Mouse (Mus musculus) CH12.LX (cell line): ENCODE measurements around the gene Carnmt1. TPM values are rescaled to one million over a fixed set of nuclear protein-coding genes. Genes with fewer than 3 reads are reported as not detected.
A peak's percentile ranks its signal among the peaks of the same experiment; 100 is the strongest.

Experiments used
- DNase-seq: peaks from one replicate; pipeline ENCODE4 v3.0.0-alpha.2; 2013; ENCODE audit errors: extremely low read depth
- H3K27ac ChIP-seq: 2 replicates; pipeline ENCODE4 v1.5.1; 2012; ENCODE audit warnings: low read depth, mild to moderate bottlenecking, control low read depth, moderate library complexity; ENCODE audit not compliant: insufficient read depth
- H3K27me3 ChIP-seq: replicated peaks from 2 replicates; pipeline ENCODE3; 2012; ENCODE audit warnings: inconsistent platforms
- H3K36me3 ChIP-seq, 2 experiments: replicated peaks in 1 of 2; 2 replicates each; pipeline versions ENCODE3 to v1.6.1; 2012; ENCODE audit warnings: inconsistent platforms in 1 of 2, low read length in 1 of 2, mild to moderate bottlenecking in 1 of 2, mixed read lengths in 1 of 2, moderate library complexity in 1 of 2; ENCODE audit not compliant: control insufficient read depth in 1 of 2, insufficient read depth in 1 of 2
- H3K4me1 ChIP-seq, 2 experiments: 2 replicates each; pipeline ENCODE4 v1.6.1; 2012; ENCODE audit warnings: inconsistent platforms in 1 of 2, moderate library complexity in 1 of 2; ENCODE audit not compliant: insufficient read depth in 2 of 2, control insufficient read depth in 1 of 2
- H3K4me2 ChIP-seq: 2 replicates; pipeline ENCODE4 v1.6.1; 2012; ENCODE audit warnings: low read depth, mild to moderate bottlenecking, control low read depth; ENCODE audit not compliant: poor library complexity, insufficient read depth, severe bottlenecking
- H3K4me3 ChIP-seq, 3 experiments: fragments of 150-350 bp in 1 of 3; sonication (generic) in 1 of 3; replicated peaks in 1 of 3; 2 replicates each; pipeline versions ENCODE3 to v1.5.1; 2011 to 2012; ENCODE audit warnings: low read depth in 2 of 3, low read length in 2 of 3, mild to moderate bottlenecking in 2 of 3, moderate library complexity in 2 of 3, control low read depth in 1 of 3, improper control_type of control experiment in 1 of 3, inconsistent platforms in 1 of 3, mixed read lengths in 1 of 3; ENCODE audit not compliant: poor library complexity in 1 of 3
- H3K79me2 ChIP-seq: replicated peaks from 2 replicates; pipeline ENCODE4 v1.6.1; 2012; ENCODE audit warnings: mild to moderate bottlenecking, moderate library complexity; ENCODE audit not compliant: control insufficient read depth, poor library complexity, insufficient read depth, severe bottlenecking; ENCODE audit errors: extremely low read depth
- H3K9ac ChIP-seq: 2 replicates; pipeline ENCODE4 v1.6.1; 2012; ENCODE audit warnings: low read depth, mild to moderate bottlenecking, control low read depth, moderate library complexity; ENCODE audit not compliant: insufficient read depth
- H3K9me3 ChIP-seq: replicated peaks from 2 replicates; pipeline ENCODE3; 2012; ENCODE audit warnings: low read length, inconsistent platforms, mixed read lengths
- CHD1 ChIP-seq: IDR thresholded peaks from 2 replicates; pipeline ENCODE4 v1.6.1; 2012; ENCODE audit warnings: low read depth, low read length, improper control_type of control experiment, inconsistent platforms
- CTCF ChIP-seq, 2 experiments: IDR thresholded peaks in 1 of 2; conservative IDR thresholded peaks in 1 of 2; 2 replicates each; pipeline ENCODE4 v1.5.1; 2011 to 2012; ENCODE audit warnings: low read depth in 2 of 2, low read length in 2 of 2, improper control_type of control experiment in 1 of 2, inconsistent platforms in 1 of 2, mild to moderate bottlenecking in 1 of 2, moderate library complexity in 1 of 2
- E2F4 ChIP-seq: IDR thresholded peaks from 2 replicates; pipeline ENCODE4 v1.6.1; 2011; ENCODE audit warnings: low read depth, low read length, improper control_type of control experiment; ENCODE audit not compliant: insufficient replicate concordance
- ELF1 ChIP-seq: IDR thresholded peaks from 2 replicates; pipeline ENCODE4 v1.6.1; 2014; ENCODE audit warnings: low read depth, mild to moderate bottlenecking, inconsistent platforms, low read length, improper control_type of control experiment
- ETS1 ChIP-seq: conservative IDR thresholded peaks from 2 replicates; pipeline ENCODE4 v1.6.1; 2012; ENCODE audit warnings: low read depth, mild to moderate bottlenecking, inconsistent platforms, low read length, improper control_type of control experiment, moderate library complexity
- IRF4 ChIP-seq: IDR thresholded peaks from 2 replicates; pipeline ENCODE4 v1.6.1; 2014; ENCODE audit warnings: low read depth, mild to moderate bottlenecking, inconsistent platforms, low read length, improper control_type of control experiment
- JUN ChIP-seq: IDR thresholded peaks from 2 replicates; pipeline ENCODE4 v1.6.1; 2011; ENCODE audit warnings: low read depth, mild to moderate bottlenecking, low read length, improper control_type of control experiment, moderate library complexity; ENCODE audit not compliant: insufficient read depth
- KAT2A ChIP-seq: IDR thresholded peaks from 2 replicates; pipeline ENCODE4 v1.6.1; 2012; ENCODE audit warnings: low read length, improper control_type of control experiment, inconsistent platforms; ENCODE audit not compliant: insufficient replicate concordance
- MAFK ChIP-seq: IDR thresholded peaks from 2 replicates; pipeline ENCODE4 v1.6.1; 2011; ENCODE audit warnings: low read length, improper control_type of control experiment; ENCODE audit not compliant: insufficient replicate concordance
- MAX ChIP-seq: IDR thresholded peaks from 2 replicates; pipeline ENCODE4 v1.6.1; 2011; ENCODE audit warnings: low read length, improper control_type of control experiment
- MAZ ChIP-seq: IDR thresholded peaks from 2 replicates; pipeline ENCODE4 v1.6.1; 2012; ENCODE audit warnings: low read depth, mild to moderate bottlenecking, inconsistent platforms, low read length, improper control_type of control experiment, moderate library complexity
- MEF2A ChIP-seq: IDR thresholded peaks from 2 replicates; pipeline ENCODE4 v1.6.1; 2014; ENCODE audit warnings: low read depth, mild to moderate bottlenecking, inconsistent platforms, low read length, improper control_type of control experiment, borderline replicate concordance
- MYC ChIP-seq: IDR thresholded peaks from 2 replicates; pipeline ENCODE4 v1.6.1; 2011; ENCODE audit warnings: low read depth, mild to moderate bottlenecking, improper control_type of control experiment, low read length
- NELFE ChIP-seq: IDR thresholded peaks from 2 replicates; pipeline ENCODE4 v1.6.1; 2011; ENCODE audit warnings: low read depth, low read length, improper control_type of control experiment
- NRF1 ChIP-seq: IDR thresholded peaks from 2 replicates; pipeline ENCODE4 v1.6.1; 2014; ENCODE audit warnings: low read depth, mild to moderate bottlenecking, inconsistent platforms, low read length, improper control_type of control experiment, moderate library complexity
- PAX5 ChIP-seq: IDR thresholded peaks from 2 replicates; pipeline ENCODE4 v1.6.1; 2012; ENCODE audit warnings: low read length, inconsistent platforms, mixed read lengths
- POLR2A ChIP-seq: IDR thresholded peaks from 2 replicates; pipeline ENCODE4 v1.6.1; 2011; ENCODE audit warnings: low read depth, mild to moderate bottlenecking, improper control_type of control experiment, low read length
- SIN3A ChIP-seq: IDR thresholded peaks from 2 replicates; pipeline ENCODE4 v1.6.1; 2012; ENCODE audit warnings: low read length, improper control_type of control experiment, inconsistent platforms
- SMC3 ChIP-seq: IDR thresholded peaks from 2 replicates; pipeline ENCODE4 v1.6.1; 2011; ENCODE audit warnings: low read depth, low read length, improper control_type of control experiment
- TBP ChIP-seq: conservative IDR thresholded peaks from 2 replicates; pipeline ENCODE4 v1.6.1; 2011; ENCODE audit warnings: low read depth, low read length, improper control_type of control experiment
- UBTF ChIP-seq: IDR thresholded peaks from 2 replicates; pipeline ENCODE4 v1.6.1; 2012; ENCODE audit warnings: low read depth, mild to moderate bottlenecking, inconsistent platforms, low read length, improper control_type of control experiment, moderate library complexity
- USF1 ChIP-seq: IDR thresholded peaks from 2 replicates; pipeline ENCODE4 v1.6.1; 2014; ENCODE audit warnings: low read depth, mild to moderate bottlenecking, inconsistent platforms, low read length, improper control_type of control experiment
- USF2 ChIP-seq: conservative IDR thresholded peaks from 2 replicates; pipeline ENCODE4 v1.6.1; 2011; ENCODE audit warnings: low read depth, low read length, improper control_type of control experiment
- ZC3H11A ChIP-seq: IDR thresholded peaks from 2 replicates; pipeline ENCODE4 v1.6.1; 2012; ENCODE audit warnings: low read depth, mild to moderate bottlenecking, inconsistent platforms, low read length, improper control_type of control experiment
- ZMIZ1 ChIP-seq: IDR thresholded peaks from 2 replicates; pipeline ENCODE4 v1.6.1; 2012; ENCODE audit warnings: low read depth, mild to moderate bottlenecking, inconsistent platforms, low read length, improper control_type of control experiment
- ZNF384 ChIP-seq: IDR thresholded peaks from 2 replicates; pipeline ENCODE4 v1.6.1; 2012; ENCODE audit warnings: low read depth, low read length, improper control_type of control experiment, inconsistent platforms
- dilution Hi-C: fragments of 300-500 bp; cut with MboI; formaldehyde crosslinking; loops from 2 replicates; pipeline ENCODE4 v1.14.3; 2020; ENCODE audit warnings: low sequenced_read_pairs; ENCODE audit not compliant: extremely low pct_unique_long_range_greater_than_20kb, extremely low pct_ligation_motif_present
- in situ Hi-C: fragments of 300-500 bp; cut with MboI; formaldehyde crosslinking; loops from 3 replicates; pipeline ENCODE4 v1.14.3; 2019; ENCODE audit warnings: low sequenced_read_pairs, low pct_ligation_motif_present, low pct_unique_long_range_greater_than_20kb, mixed read lengths
- polyA plus RNA-seq: library from polyadenylated mRNA; unstranded; fragments of >175 nt; gene quantifications from 2 replicates; pipeline ENCODE4 v1.2.1, GENCODE M21; 2012; ENCODE audit warnings: low read depth; ENCODE audit not compliant: insufficient read length
- total RNA-seq, 2 experiments: library from RNA; depleted of rRNA; stranded (reverse); fragments of 300-350 nt in 1 of 2; fragments of >200 nt in 1 of 2; gene quantifications; 2 replicates each; pipeline ENCODE4 v1.2.3; 2012 to 2014

The Carnmt1 gene
- total and polyA plus RNA-seq, 3 experiments: 17.6 to 47.1 (median 41.7) TPM

DNA sequence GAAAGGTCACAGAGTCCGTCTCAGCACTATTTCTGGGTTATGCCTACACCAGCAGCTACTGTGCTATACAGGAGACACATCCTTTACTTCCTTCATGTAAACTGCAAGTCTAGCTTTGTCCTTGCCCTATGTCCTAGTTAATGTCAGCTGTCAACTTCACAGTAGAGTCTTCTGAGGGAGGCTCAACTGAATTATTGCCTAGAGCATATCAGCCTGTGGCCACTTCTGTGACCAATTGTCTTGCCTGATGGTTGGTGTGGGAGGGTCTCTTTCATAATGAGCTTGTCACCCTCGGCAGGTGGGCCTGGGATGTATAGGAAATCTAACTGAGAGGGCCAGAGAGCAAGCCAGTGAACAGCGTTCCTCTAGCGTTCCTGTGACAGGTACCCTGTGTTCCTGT is 27.2 kb upstream of the Carnmt1 start:
- Histone ChIP-seq H3K9ac (no peak overlapping the region), H3K4me2 (no peak overlapping the region), H3K36me3 (peaks cover 14 to 27% of the 10 kb centered on the region in 2 experiments), H3K27ac (no peak overlapping the region), H3K27me3 (no peaks in the 10 kb centered on the region), H3K9me3 (no peaks in the 10 kb centered on the region), H3K79me2 (no peaks in the 10 kb centered on the region), H3K4me3 (no peak overlapping the region), H3K4me1 (peaks cover 14 to 53% of the 10 kb centered on the region in 2 experiments)
- no peak for DNase-seq
- dilution Hi-C loops: no loop called here
- TF ChIP-seq E2F4 (no peak), USF1 (no peak), ZNF384 (no peak), CTCF (conservative IDR thresholded peaks at IDR 0.05 in 1 of 2, IDR thresholded peaks at IDR 0.05 in 1 of 2; ENCODE audit: low read depth in 2 of 2, low read length in 2 of 2) (no peak), ELF1 (no peak), MAX (no peak), PAX5 (no peak), SMC3 (no peak), POLR2A (no peak)
- in situ Hi-C loops: no loop called here

GRCm38 (mm10) chr19:18644084-18644483 is 26.5 kb upstream of the Carnmt1 start:
- Histone ChIP-seq H3K9ac (no peak overlapping the region), H3K27me3 (no peaks in the 10 kb centered on the region), H3K79me2 (no peaks in the 10 kb centered on the region), H3K4me1 (peaks cover 10 to 46% of the 10 kb centered on the region in 2 experiments), H3K9me3 (no peaks in the 10 kb centered on the region), H3K36me3 (peaks cover 14 to 27% of the 10 kb centered on the region in 2 experiments)
- DNase-seq: peak; percentile 43
- dilution Hi-C loops: no loop called here
- TF ChIP-seq MAZ (no peak), IRF4 (no peak), E2F4 (no peak), SMC3 (no peak), ZMIZ1 (no peak), ETS1 (no peak)
- TF ChIP-seq, all 38 proteins: peak for 0
- no peak overlapping the region for H3K4me2 ChIP-seq
- no peak overlapping the region for H3K4me3 ChIP-seq
- no peak overlapping the region for H3K27ac ChIP-seq
- in situ Hi-C loops: no loop called here

DNA sequence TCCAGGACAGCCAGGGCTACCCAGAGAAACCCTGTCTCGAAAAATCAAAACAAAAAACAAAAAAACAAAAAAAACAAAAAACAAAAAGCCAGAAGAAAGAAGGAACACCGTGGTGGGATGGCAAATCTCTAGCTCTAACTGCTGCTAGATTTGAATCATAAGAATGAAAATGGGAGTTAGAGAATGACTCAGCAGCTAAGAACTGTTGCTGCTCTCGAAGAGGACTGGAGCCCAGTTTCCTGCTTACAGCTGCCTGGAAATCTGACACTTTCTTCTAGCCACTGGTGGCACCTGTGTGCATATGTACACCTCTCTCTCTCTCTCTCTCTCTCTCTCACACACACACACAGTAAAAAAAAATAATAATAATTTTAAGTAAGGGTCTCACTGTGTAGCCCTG is 24.2 kb upstream of the Carnmt1 start:
- DNase-seq: peak; percentile 68
- in situ Hi-C loops (no loop called here), dilution Hi-C loops (no loop called here)
- Histone ChIP-seq H3K4me2 (no peak overlapping the region), H3K27me3 (no peaks in the 10 kb centered on the region), H3K27ac (no peak overlapping the region), H3K79me2 (no peaks in the 10 kb centered on the region), H3K9ac (no peak overlapping the region), H3K4me1 (peaks cover 17 to 44% of the 10 kb centered on the region in 2 experiments), H3K9me3 (no peaks in the 10 kb centered on the region), H3K4me3 (no peak overlapping the region), H3K36me3 (peaks cover 14 to 26% of the 10 kb centered on the region in 2 experiments)
- no peak for TF ChIP-seq USF1
- peak; percentile 28; the same call in 1 of the 2 replicates for TF ChIP-seq MEF2A
- no peak for TF ChIP-seq CTCF (conservative IDR thresholded peaks at IDR 0.05 in 1 of 2, IDR thresholded peaks at IDR 0.05 in 1 of 2; ENCODE audit: low read depth in 2 of 2, low read length in 2 of 2)
- no peak for TF ChIP-seq MYC
- no peak for TF ChIP-seq TBP
- no peak for TF ChIP-seq ELF1
- no peak for TF ChIP-seq ZC3H11A
- TF ChIP-seq CHD1: no peak
- peak; percentile 56 for TF ChIP-seq ZNF384
- no peak for TF ChIP-seq KAT2A
- no peak; the same call in 1 of the 2 replicates for TF ChIP-seq SIN3A
- TF ChIP-seq UBTF: no peak
- no peak for TF ChIP-seq USF2
- TF ChIP-seq JUN: peak; percentile 81
- peak; percentile 57; the same call in 1 of the 2 replicates for TF ChIP-seq MAFK
- no peak for TF ChIP-seq NRF1
- TF ChIP-seq NELFE: no peak
